Mouse (Mus musculus): Measurements from ENCODE around the gene Tc2n. TPM values are rescaled to one million over a fixed set of nuclear protein-coding genes. Genes with fewer than 3 reads are reported as not detected.
"Not testable (repeated sequence)": the region's sequence is repeated elsewhere in the genome, so short reads cannot be mapped to it uniquely, and the experiment has no call there.

Tc2n gene
- total RNA-seq (2021) = under 1 TPM; 0.10 to 0.17 TPM

DNA sequence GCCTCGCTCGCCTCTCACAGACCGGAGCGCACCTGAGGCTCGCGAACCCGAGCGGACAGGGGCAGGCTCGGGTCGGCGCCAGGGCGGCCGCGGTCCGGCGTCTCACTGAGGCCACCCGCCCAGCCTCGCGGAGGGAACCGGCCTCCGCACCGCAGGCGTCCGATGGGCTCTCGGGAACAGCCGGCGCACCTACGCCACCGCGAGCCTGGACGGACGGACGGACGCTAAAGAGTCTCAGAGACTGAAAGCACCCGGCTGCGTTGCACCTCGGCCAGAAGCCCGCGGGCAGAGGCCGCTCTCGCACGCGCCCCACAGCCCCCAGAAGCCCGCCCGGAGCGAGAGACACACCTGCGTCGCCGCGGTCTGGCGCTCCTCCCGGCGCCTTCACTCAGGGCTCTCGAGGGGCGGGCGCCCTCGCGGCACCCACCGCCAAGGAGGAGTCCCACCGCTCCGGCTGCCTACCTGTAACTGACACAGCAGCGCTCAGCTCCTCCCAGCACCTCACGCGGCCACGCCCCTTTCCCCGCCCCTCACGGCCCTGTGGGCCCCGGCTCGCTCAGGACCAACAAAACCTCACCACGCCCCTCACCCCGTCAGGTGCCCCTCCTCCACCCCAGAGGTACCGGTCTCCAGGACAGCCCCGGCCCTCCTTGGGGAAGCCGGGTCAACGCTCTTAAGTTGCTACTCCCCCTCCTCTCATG, at the start of gene Tc2n:
Tc2n (minus strand) TSS at position 470 of the 701 bp plus-strand sequence.
- DNase-seq = no peak

GRCm38 (mm10) chr12:101767306-101768053, 49.2 kb upstream of the Tc2n start:
- DNase-seq = no peak

- no peak for DNase-seq
These were observed 48.0 kb upstream of the Tc2n start for GRCm38 (mm10) chr12:101766228-101766852.

- no peak for DNase-seq
These were observed 46.5 kb upstream of the Tc2n start for GRCm38 (mm10) chr12:101764870-101765269.

DNA sequence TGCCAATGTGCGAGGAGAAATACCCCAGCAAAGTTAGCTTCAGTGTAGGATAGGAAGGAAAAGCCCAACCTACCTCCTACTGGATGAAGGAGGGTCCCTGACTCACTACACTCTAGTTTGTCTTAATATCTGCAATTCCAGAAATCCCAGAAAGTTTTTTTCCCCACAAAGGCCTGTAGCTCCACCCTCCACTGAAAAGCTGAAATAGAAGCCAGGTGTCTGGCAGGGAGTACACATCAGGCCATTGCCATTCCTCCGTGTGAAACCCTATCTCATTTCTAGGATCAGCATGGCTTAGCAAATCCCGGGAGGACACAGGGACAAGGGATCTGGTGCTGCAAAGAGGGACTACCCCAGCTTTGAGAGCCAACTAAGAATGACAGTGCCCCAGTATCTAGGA, 44.7 kb upstream of the Tc2n start:
- no peak for DNase-seq

DNA sequence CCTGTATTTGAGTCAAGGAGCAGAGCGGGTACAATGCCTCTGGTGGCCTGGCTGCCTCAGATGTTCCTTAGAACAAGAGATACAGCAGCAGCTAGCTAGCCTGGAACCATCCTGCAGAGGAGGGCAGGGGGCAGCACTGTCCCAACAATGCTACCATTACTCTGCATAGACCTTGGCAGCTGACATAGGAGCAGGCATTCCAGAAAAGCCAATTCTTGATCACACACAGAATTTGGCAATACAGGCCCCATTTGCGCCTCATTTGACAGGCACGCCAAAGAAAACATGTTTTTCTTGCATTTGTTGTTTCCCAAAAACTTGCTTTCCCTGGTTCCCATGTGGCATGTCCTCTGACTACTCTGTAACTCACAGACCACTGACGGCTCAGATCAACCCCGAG, 43.7 kb upstream of the Tc2n start:
- DNase-seq = no peak

- DNase-seq = no peak
These were observed 41.2 kb upstream of the Tc2n start for GRCm38 (mm10) chr12:101759440-101760045.

GRCm38 (mm10) chr12:101758698-101759097, 40.4 kb upstream of the Tc2n start:
- DNase-seq = no peak

DNA sequence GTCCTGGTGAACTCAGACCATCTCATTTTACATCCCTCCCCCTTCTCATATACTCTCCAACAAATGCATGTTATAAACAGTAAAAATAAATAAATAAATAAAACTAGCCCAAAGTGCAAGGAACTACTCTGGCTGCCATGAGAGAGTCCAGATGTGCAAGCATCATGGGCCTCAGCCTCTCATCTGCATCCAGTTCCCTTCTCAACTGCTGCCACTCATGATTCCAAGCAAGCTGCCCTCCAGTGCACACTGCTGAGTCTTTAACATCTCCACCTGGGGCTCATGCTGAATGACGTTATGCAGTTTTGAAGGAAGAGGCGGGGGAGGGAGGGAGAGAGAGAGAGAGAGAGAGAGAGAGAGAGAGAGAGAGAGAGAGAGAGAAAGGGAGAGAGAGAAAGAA, 24.1 kb upstream of the Tc2n start:
- DNase-seq = no peak

DNA sequence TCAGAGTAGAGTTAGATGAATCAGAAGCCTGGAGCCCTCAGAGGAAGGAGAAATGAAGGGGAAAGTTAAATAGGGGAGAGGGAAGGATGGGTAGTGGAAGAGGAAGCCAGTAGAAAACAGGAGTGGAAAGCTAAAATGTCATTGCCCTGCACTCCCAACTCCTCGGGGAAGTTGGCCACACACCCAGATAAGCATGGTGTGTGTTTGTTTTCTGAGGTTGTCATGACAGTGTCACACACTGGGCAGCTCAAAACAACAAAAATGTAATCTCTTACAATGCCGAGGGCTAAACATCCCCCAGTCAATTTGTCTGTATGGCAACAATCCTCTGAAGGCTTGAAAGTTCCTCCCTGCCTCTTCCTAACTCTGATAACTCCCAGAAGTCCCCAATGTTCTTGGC, 22.2 kb upstream of the Tc2n start:
- no peak for DNase-seq

DNA sequence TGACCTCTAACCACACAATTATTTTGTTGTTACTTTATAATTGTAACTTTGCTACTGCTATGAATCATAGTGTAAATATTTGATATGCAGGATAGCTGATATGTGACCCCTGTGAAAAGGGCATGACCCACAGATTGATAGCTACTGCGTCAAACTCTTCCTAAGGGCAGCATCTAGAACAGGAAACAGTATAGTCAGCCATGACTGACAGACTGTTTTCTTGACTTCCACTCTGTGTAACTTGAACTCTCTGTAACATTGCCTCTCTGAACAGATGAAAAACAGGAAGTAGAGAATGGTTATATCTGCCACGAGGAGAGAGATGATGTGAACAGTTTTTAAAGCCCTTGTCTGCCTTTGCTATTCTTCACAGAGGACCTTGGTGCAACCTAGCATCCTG, 21.7 kb upstream of the Tc2n start:
- no peak for DNase-seq

GRCm38 (mm10) chr12:101718755-101719150, 430 bp upstream of the Tc2n start:
- DNase-seq = no peak

DNA sequence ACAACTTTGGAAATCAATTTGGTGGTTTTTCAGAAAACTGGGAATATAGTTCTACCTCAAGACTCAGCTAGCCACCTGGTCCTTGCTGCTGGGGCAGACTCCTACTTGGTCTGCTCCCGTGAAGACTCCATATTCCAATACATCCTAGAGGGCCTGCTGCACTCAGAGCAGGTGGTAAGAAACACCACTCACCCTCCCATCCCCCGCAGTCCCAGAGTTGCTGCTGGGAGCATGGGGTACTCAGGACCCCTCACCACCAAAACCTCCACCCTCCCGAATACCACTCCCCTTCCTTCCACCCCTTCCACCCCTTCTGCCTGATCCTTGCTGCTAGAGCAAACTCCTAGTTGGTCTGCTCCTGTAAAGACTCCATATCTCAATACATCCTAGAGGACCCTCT, 19.1 kb downstream of the Tc2n start:
- DNase-seq = no peak

- DNase-seq = no peak
These were observed 21.8 kb downstream of the Tc2n start for GRCm38 (mm10) chr12:101696521-101696920.

DNA sequence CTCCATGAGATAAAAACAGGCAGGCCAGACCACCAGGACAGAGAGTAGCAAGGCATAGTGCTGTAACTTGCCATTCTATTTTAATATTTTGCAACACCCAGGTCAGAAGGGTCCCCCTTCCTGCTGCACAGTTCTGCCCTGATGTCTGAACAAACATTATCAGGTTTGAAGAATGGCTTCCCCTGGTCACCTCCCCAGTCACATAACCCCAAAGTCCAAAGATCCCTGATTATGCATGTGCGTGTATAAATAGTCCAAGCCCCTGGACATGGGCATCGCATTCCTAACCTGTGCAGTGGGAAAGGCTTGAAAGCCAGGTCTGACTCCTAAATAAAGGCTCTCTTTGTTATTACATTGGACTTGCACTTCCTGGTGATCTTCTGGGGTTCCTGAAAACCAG, 37.8 kb downstream of the Tc2n start:
- no peak for DNase-seq

DNA sequence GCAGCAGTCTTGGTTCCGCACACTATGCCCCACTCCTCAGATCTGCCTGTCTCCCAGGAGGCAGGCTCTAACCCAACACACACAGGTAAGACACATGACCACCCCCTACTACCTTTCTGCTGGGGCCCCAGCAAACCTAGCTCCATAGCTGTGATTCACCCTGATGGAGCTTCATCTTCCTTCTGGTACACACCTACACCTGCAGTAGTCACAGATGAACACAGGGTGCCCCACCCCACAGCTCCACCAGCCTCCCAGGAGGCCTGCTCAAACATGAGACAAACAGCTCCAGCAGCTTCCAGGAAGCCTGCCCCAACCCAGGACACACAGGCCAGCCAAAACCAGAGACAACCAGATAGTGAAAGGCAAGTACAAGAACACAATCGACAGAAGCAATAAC, 50.8 kb downstream of the Tc2n start:
- no peak for DNase-seq

GRCm38 (mm10) chr12:101633137-101633536, 85.2 kb downstream of the Tc2n start:
- no peak for DNase-seq

- DNase-seq = not testable (repeated sequence)
These were observed 111.7 kb downstream of the Tc2n start for GRCm38 (mm10) chr12:101606622-101607021.

Other genes starting within 250 kb of the Tc2n start
- 1 to 10 TPM; 3.4 to 4.9 TPM for gene Fbln5, start 100.5 kb upstream of the Tc2n start, total RNA-seq (2021)
- 10 to 100 TPM; 33.4 to 35.2 TPM for gene Trip11, start 194.7 kb upstream of the Tc2n start, total RNA-seq (2021)
- 10 to 100 TPM; 21.9 to 22.7 TPM for gene Atxn3, start 239.7 kb upstream of the Tc2n start, total RNA-seq (2021)

Data from layer of hippocampus, postnatal 36 days (tissue).